Mouse (Mus musculus) CH12.LX (cell line): ENCODE measurements around the gene Setd5.
A peak's percentile ranks its signal among the peaks of the same experiment; 100 is the strongest.

Experiments used
- CHD2 ChIP-seq: IDR thresholded peaks from 2 replicates; pipeline ENCODE4 v1.6.1; 2011; ENCODE audit warnings: low read length, improper control_type of control experiment
- CTCF ChIP-seq, 2 experiments: IDR thresholded peaks in 1 of 2; conservative IDR thresholded peaks in 1 of 2; 2 replicates each; pipeline ENCODE4 v1.5.1; 2011 to 2012; ENCODE audit warnings: low read depth in 2 of 2, low read length in 2 of 2, improper control_type of control experiment in 1 of 2, inconsistent platforms in 1 of 2, mild to moderate bottlenecking in 1 of 2, moderate library complexity in 1 of 2
- EP300 ChIP-seq: IDR thresholded peaks from 2 replicates; pipeline ENCODE4 v1.6.1; 2011; ENCODE audit warnings: low read length, improper control_type of control experiment
- KAT2A ChIP-seq: IDR thresholded peaks from 2 replicates; pipeline ENCODE4 v1.6.1; 2012; ENCODE audit warnings: low read length, improper control_type of control experiment, inconsistent platforms; ENCODE audit not compliant: insufficient replicate concordance
- MAX ChIP-seq: IDR thresholded peaks from 2 replicates; pipeline ENCODE4 v1.6.1; 2011; ENCODE audit warnings: low read length, improper control_type of control experiment
- POLR2A ChIP-seq: IDR thresholded peaks from 2 replicates; pipeline ENCODE4 v1.6.1; 2011; ENCODE audit warnings: low read depth, mild to moderate bottlenecking, improper control_type of control experiment, low read length
- USF1 ChIP-seq: IDR thresholded peaks from 2 replicates; pipeline ENCODE4 v1.6.1; 2014; ENCODE audit warnings: low read depth, mild to moderate bottlenecking, inconsistent platforms, low read length, improper control_type of control experiment

DNA sequence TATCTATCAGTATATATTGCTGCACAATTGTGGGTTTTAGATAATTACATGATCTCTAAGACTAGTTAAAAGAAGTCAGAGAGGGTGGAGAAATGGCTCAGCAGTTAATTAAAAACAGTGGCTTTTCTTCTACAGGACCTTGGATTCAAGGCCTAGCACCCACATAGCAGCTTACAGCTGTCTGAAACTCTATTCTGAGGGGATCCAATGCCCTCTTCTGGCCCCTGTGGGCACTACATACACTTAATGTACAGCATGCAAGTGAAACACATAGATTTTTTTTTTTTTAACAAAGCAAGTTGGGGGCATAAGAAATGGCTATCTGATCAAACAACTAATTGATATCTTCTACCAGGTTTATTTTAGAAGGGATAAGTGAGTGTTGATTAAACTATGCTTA is 26.6 kb downstream of the Setd5 start:
- TF ChIP-seq USF1: no peak
- no peak for TF ChIP-seq CHD2
- TF ChIP-seq KAT2A: no peak
- no peak for TF ChIP-seq POLR2A
- TF ChIP-seq CTCF (conservative IDR thresholded peaks at IDR 0.05 in 1 of 2, IDR thresholded peaks at IDR 0.05 in 1 of 2; ENCODE audit: low read depth in 2 of 2, low read length in 2 of 2): peak; percentile 30 to 67; a peak in 3 of 4 replicates
- no peak for TF ChIP-seq EP300
- TF ChIP-seq MAX: no peak
